Comparison of ENCODE assay signal across 8 mouse cellular contexts in genomic region chr8:46559428-46559827, GRCm38 (mm10). TPM values are rescaled to one million over a fixed set of nuclear protein-coding genes. Genes with fewer than 3 reads are reported as not detected.
DNase-seq lines count a peak whose midpoint lies in the region; TF ChIP-seq lines count a peak whose summit lies in the region.
"Had no signal": no experiment of that assay in that cellular context is flagged by ENCODE, and none has a peak within 500 bp of the region (broad histone marks: within the 10 kb centered on the region; RNA-seq: fewer than 3 reads in every experiment).

No protein-coding gene starts in this region.

- in situ Hi-C loops in CH12.LX (cut with MboI; ENCODE audit: low pct_ligation_motif_present, low pct_unique_long_range_greater_than_20kb, low sequenced_read_pairs): loop anchor here (25.0 kb wide), 1 partner anchor 828 kb away; no protein-coding TSS in a partner anchor

- H3K27me3 ChIP-seq in CH12.LX (replicated peaks): no peaks in the 10 kb centered on the region
- H3K27me3 ChIP-seq: lung, embryonic 15.5 days had no signal

- TF ChIP-seq POLR2A in CH12.LX (IDR thresholded peaks at IDR 0.05; ENCODE audit: low read depth, low read length): no peak

- DNase-seq in kidney, postnatal 25 days: peak; percentile 35 to 39
- DNase-seq in kidney, adult 9 months: no peak
- DNase-seq in CH12.LX (ENCODE audit: extremely low read depth): peak; percentile 55
- DNase-seq in MN1 (ENCODE audit: low spot score): peak; percentile 31
- peak; percentile 68 for DNase-seq in induced T-regulatory cell, adult 2 months (ENCODE audit: low read depth)
- DNase-seq in thymus, postnatal 0 days (ENCODE audit: low spot score): peak; percentile 32
- no peak for DNase-seq in right cerebral cortex, adult 18-20 months

- H3K27ac ChIP-seq in CH12.LX (ENCODE audit: insufficient read depth, low read depth): no peak overlapping the region
- H3K27ac ChIP-seq: lung, embryonic 15.5 days had no signal

- no peak overlapping the region for H3K4me2 ChIP-seq in CH12.LX (ENCODE audit: insufficient read depth, low read depth, poor library complexity, severe bottlenecking)
- H3K4me2 ChIP-seq: lung, embryonic 15.5 days had no signal

- no peak for TF ChIP-seq EP300 in CH12.LX (IDR thresholded peaks at IDR 0.05; ENCODE audit: low read length)

- peaks cover 0 to 5% of the 10 kb centered on the region in 2 experiments; a peak in 2 of 4 replicates for H3K4me1 ChIP-seq in CH12.LX (ENCODE audit: control insufficient read depth in 1 of 2, insufficient read depth in 2 of 2)
- H3K4me1 ChIP-seq: lung, embryonic 15.5 days had no signal

- TF ChIP-seq RAD21 in CH12.LX (IDR thresholded peaks at IDR 0.05; ENCODE audit: low read depth, low read length): peak; percentile 56

- H3K9ac ChIP-seq in CH12.LX (ENCODE audit: insufficient read depth, low read depth): no peak overlapping the region
- H3K9ac ChIP-seq: lung, embryonic 15.5 days had no signal

- H3K4me3 ChIP-seq in CH12.LX (replicated peaks in 1 of 3; ENCODE audit: low read depth in 2 of 3, low read length in 2 of 3, poor library complexity in 1 of 3): no peak overlapping the region
- H3K4me3 ChIP-seq: lung, embryonic 15.5 days had no signal

- H3K9me3 ChIP-seq in CH12.LX (replicated peaks; ENCODE audit: low read length): no peaks in the 10 kb centered on the region
- H3K9me3 ChIP-seq: lung, embryonic 15.5 days had no signal

- H3K79me2 ChIP-seq in CH12.LX (replicated peaks; ENCODE audit: control insufficient read depth, extremely low read depth, insufficient read depth, poor library complexity, severe bottlenecking): no peaks in the 10 kb centered on the region

- dilution Hi-C loops in CH12.LX (cut with MboI; ENCODE audit: extremely low pct_ligation_motif_present, extremely low pct_unique_long_range_greater_than_20kb, low sequenced_read_pairs): no loop called here

- TF ChIP-seq CTCF in CH12.LX (conservative IDR thresholded peaks at IDR 0.05 in 1 of 2, IDR thresholded peaks at IDR 0.05 in 1 of 2; ENCODE audit: low read depth in 2 of 2, low read length in 2 of 2): peak; percentile 25 to 63; a peak in 3 of 4 replicates

- H3K36me3 ChIP-seq in CH12.LX (replicated peaks in 1 of 2; ENCODE audit: control insufficient read depth in 1 of 2, insufficient read depth in 1 of 2, low read length in 1 of 2): peaks cover 28 to 86% of the 10 kb centered on the region in 2 experiments

TF ChIP-seq in CH12.LX, 34 proteins besides CTCF, POLR2A, EP300 and RAD21:
- TF ChIP-seq MYC (IDR thresholded peaks at IDR 0.05; ENCODE audit: low read depth, low read length): peak; percentile 69; the same call in 1 of the 2 replicates
- TF ChIP-seq MAX (IDR thresholded peaks at IDR 0.05; ENCODE audit: low read length): peak; percentile 49; the same call in 1 of the 2 replicates
- peak; percentile 31; the same call in 1 of the 2 replicates for TF ChIP-seq SMC3 (IDR thresholded peaks at IDR 0.05; ENCODE audit: low read depth, low read length)
- no peak for TF ChIP-seq HCFC1 (IDR thresholded peaks at IDR 0.05; ENCODE audit: low read depth, low read length)

RNA-seq across cellular contexts. Expression of gene Cenpu, which starts 7.6 kb away (rescaled TPM):
- total RNA-seq in CH12.LX (2012; rRNA removed) (7.8 and 16.7 TPM in 2 replicates), CH12.LX (2014; rRNA removed) (26.8 and 32.4 TPM in 2 replicates)
- 27.7 and 28.3 TPM in 2 replicates for polyA plus RNA-seq in CH12.LX (2012; ENCODE audit: insufficient read length, low read depth)
- polyA plus RNA-seq in thymus, postnatal 0 days (2015; fragmentation: Nextera tagmentation; extraction: Ambion mirVana): 15.5 and 16.3 TPM in 2 replicates

RNA-seq across cellular contexts. Expression of gene Primpol, which starts 57.6 kb away (rescaled TPM):
- total RNA-seq in CH12.LX (2012; rRNA removed) (8.5 and 12.4 TPM in 2 replicates), CH12.LX (2014; rRNA removed) (16.7 and 17.8 TPM in 2 replicates)
- polyA plus RNA-seq in CH12.LX (2012; ENCODE audit: insufficient read length, low read depth): 15.3 and 16.2 TPM in 2 replicates
- 15.1 and 16.9 TPM in 2 replicates for polyA plus RNA-seq in thymus, postnatal 0 days (2015; fragmentation: Nextera tagmentation; extraction: Ambion mirVana)

RNA-seq across cellular contexts. Expression of gene Casp3, which starts 57.7 kb away (rescaled TPM):
- 43.7 and 57.8 TPM in 2 replicates for total RNA-seq in CH12.LX (2012; rRNA removed)
- total RNA-seq in CH12.LX (2014; rRNA removed): 105 and 114 TPM in 2 replicates
- 70.0 and 81.6 TPM in 2 replicates for polyA plus RNA-seq in CH12.LX (2012; ENCODE audit: insufficient read length, low read depth)
- 82.5 and 93.9 TPM in 2 replicates for polyA plus RNA-seq in thymus, postnatal 0 days (2015; fragmentation: Nextera tagmentation; extraction: Ambion mirVana)

Comparison
In these comparisons a context has a peak if more than half of its experiments do, and no peak if none do; other contexts are left out.
1. DNase-seq: peak in kidney, postnatal 25 days (2 of 2), CH12.LX (single experiment), MN1 (single experiment), induced T-regulatory cell, adult 2 months (single experiment) and thymus, postnatal 0 days (single experiment); none in kidney, adult 9 months (single experiment) and right cerebral cortex, adult 18-20 months (single experiment).